Mouse (Mus musculus): Measurements from ENCODE around the gene Sin3b.
"Not testable (repeated sequence)": the region's sequence is repeated elsewhere in the genome, so short reads cannot be mapped to it uniquely, and the experiment has no call there.

Gene Sin3b

GRCm38 (mm10) chr8:72722769-72723650 is at the start of gene Sin3b:
Sin3b (plus strand) TSS chr8:72723285.
- peak; percentile 95 to 96 for DNase-seq (ENCODE audit: low spot score in 2 of 2)

GRCm38 (mm10) chr8:72674184-72674583 is 48.9 kb upstream of the Sin3b start:
- no peak for DNase-seq (ENCODE audit: low spot score in 2 of 2)

GRCm38 (mm10) chr8:72676436-72676835 is 46.6 kb upstream of the Sin3b start:
- no peak for DNase-seq (ENCODE audit: low spot score in 2 of 2)

- DNase-seq (ENCODE audit: low spot score in 2 of 2): not testable (repeated sequence)
Observed at GRCm38 (mm10) chr8:72676844-72677243, 46.2 kb upstream of the Sin3b start.

- no peak for DNase-seq (ENCODE audit: low spot score in 2 of 2)
Observed at GRCm38 (mm10) chr8:72677331-72677730, 45.8 kb upstream of the Sin3b start.

GRCm38 (mm10) chr8:72680133-72680532 is 43.0 kb upstream of the Sin3b start:
- DNase-seq (ENCODE audit: low spot score in 2 of 2): peak; percentile 16 to 22

GRCm38 (mm10) chr8:72682051-72682687 is 40.9 kb upstream of the Sin3b start:
- no peak for DNase-seq (ENCODE audit: low spot score in 2 of 2)

GRCm38 (mm10) chr8:72683010-72683521 is 40.0 kb upstream of the Sin3b start:
- DNase-seq (ENCODE audit: low spot score in 2 of 2): no peak

- not testable (repeated sequence) for DNase-seq (ENCODE audit: low spot score in 2 of 2)
Observed at GRCm38 (mm10) chr8:72683572-72684099, 39.4 kb upstream of the Sin3b start.

GRCm38 (mm10) chr8:72698349-72698926 is 24.6 kb upstream of the Sin3b start:
- no peak for DNase-seq (ENCODE audit: low spot score in 2 of 2)

- DNase-seq (ENCODE audit: low spot score in 2 of 2): no peak
Observed at GRCm38 (mm10) chr8:72712569-72712968, 10.5 kb upstream of the Sin3b start.

GRCm38 (mm10) chr8:72716594-72716993 is 6.5 kb upstream of the Sin3b start:
- DNase-seq (ENCODE audit: low spot score in 2 of 2): no peak

GRCm38 (mm10) chr8:72720541-72720940 is 2.5 kb upstream of the Sin3b start:
- DNase-seq (ENCODE audit: low spot score in 2 of 2): no peak

- DNase-seq (ENCODE audit: low spot score in 2 of 2): no peak
Observed at GRCm38 (mm10) chr8:72723651-72724001, 541 bp downstream of the Sin3b start.

- DNase-seq (ENCODE audit: low spot score in 2 of 2): no peak
Observed at GRCm38 (mm10) chr8:72728636-72729035, 5.6 kb downstream of the Sin3b start.

- no peak for DNase-seq (ENCODE audit: low spot score in 2 of 2)
Observed at GRCm38 (mm10) chr8:72735001-72735400, 11.9 kb downstream of the Sin3b start.

GRCm38 (mm10) chr8:72736868-72737267 is 13.8 kb downstream of the Sin3b start:
- DNase-seq (ENCODE audit: low spot score in 2 of 2): no peak

GRCm38 (mm10) chr8:72746061-72746460 is 23.0 kb downstream of the Sin3b start:
- DNase-seq (ENCODE audit: low spot score in 2 of 2): peak in 1 of 2 experiments; percentile 48

GRCm38 (mm10) chr8:72749846-72750245 is 26.8 kb downstream of the Sin3b start:
- no peak for DNase-seq (ENCODE audit: low spot score in 2 of 2)

- DNase-seq (ENCODE audit: low spot score in 2 of 2): no peak
Observed at GRCm38 (mm10) chr8:72750266-72750665, 27.2 kb downstream of the Sin3b start.

GRCm38 (mm10) chr8:72751126-72751525 is 28.0 kb downstream of the Sin3b start:
- DNase-seq (ENCODE audit: low spot score in 2 of 2): no peak

- no peak for DNase-seq (ENCODE audit: low spot score in 2 of 2)
Observed at GRCm38 (mm10) chr8:72752289-72752688, 29.2 kb downstream of the Sin3b start.
